Mouse (Mus musculus) MEL (cell line): ENCODE data around the gene Elovl3. TPM values are rescaled to one million over a fixed set of nuclear protein-coding genes. Genes with fewer than 3 reads are reported as not detected.

Experiments used
- DNase-seq: peaks from one replicate; pipeline ENCODE4 v3.0.0; 2011; ENCODE audit warnings: low read depth, low spot score
- H3K27ac ChIP-seq: 2 replicates; pipeline ENCODE4 v1.5.1; 2012; ENCODE audit warnings: low read depth, mild to moderate bottlenecking, control low read depth, low read length, moderate library complexity; ENCODE audit not compliant: control insufficient read depth
- H3K27me3 ChIP-seq, 2 experiments: fragments of 150-350 bp in 1 of 2; sonication (generic) in 1 of 2; 2 replicates each; pipeline ENCODE4 v1.6.1; 2012; ENCODE audit warnings: low read length in 2 of 2, mild to moderate bottlenecking in 2 of 2, improper control_type of control experiment in 1 of 2, moderate library complexity in 1 of 2; ENCODE audit not compliant: insufficient read depth in 2 of 2, control insufficient read depth in 1 of 2
- H3K36me3 ChIP-seq, 2 experiments: 2 replicates each; pipeline ENCODE4 v1.6.1; 2012 to 2014; ENCODE audit warnings: low read length in 2 of 2, improper control_type of control experiment in 1 of 2, inconsistent platforms in 1 of 2, mild to moderate bottlenecking in 1 of 2; ENCODE audit not compliant: insufficient read depth in 2 of 2, control insufficient read depth in 1 of 2
- H3K4me1 ChIP-seq, 2 experiments: fragments of 150-350 bp in 1 of 2; sonication (generic) in 1 of 2; 2 replicates each; pipeline ENCODE4 v1.6.1; 2012; ENCODE audit warnings: low read length in 2 of 2, improper control_type of control experiment in 1 of 2, mild to moderate bottlenecking in 1 of 2; ENCODE audit not compliant: insufficient read depth in 2 of 2, control insufficient read depth in 1 of 2
- H3K4me3 ChIP-seq, 2 experiments: fragments of 150-350 bp in 1 of 2; sonication (generic) in 1 of 2; 2 replicates each; pipeline ENCODE4 v1.5.1; 2012; ENCODE audit warnings: low read depth in 2 of 2, low read length in 2 of 2, mild to moderate bottlenecking in 2 of 2, moderate library complexity in 2 of 2, control low read depth in 1 of 2, improper control_type of control experiment in 1 of 2; ENCODE audit not compliant: control insufficient read depth in 1 of 2, insufficient read depth in 1 of 2
- H3K79me2 ChIP-seq: 2 replicates; pipeline ENCODE4 v1.6.1; 2012; ENCODE audit warnings: mild to moderate bottlenecking, low read length, moderate library complexity; ENCODE audit not compliant: control insufficient read depth, poor library complexity, insufficient read depth
- H3K9ac ChIP-seq: 2 replicates; pipeline ENCODE4 v1.6.1; 2012; ENCODE audit warnings: low read depth, mild to moderate bottlenecking, control low read depth, low read length, moderate library complexity; ENCODE audit not compliant: control insufficient read depth, poor library complexity, severe bottlenecking
- H3K9me3 ChIP-seq: fragments of 150-350 bp; sonication (generic); replicated peaks from 2 replicates; pipeline ENCODE4 v1.6.1; 2012; ENCODE audit warnings: mild to moderate bottlenecking, low read length, improper control_type of control experiment, moderate library complexity; ENCODE audit not compliant: insufficient read depth
- BHLHE40 ChIP-seq: IDR thresholded peaks from 2 replicates; pipeline ENCODE4 v1.6.1; 2012; ENCODE audit warnings: low read depth, mild to moderate bottlenecking, inconsistent platforms, low read length, improper control_type of control experiment, borderline replicate concordance
- CTCF ChIP-seq, 3 experiments: IDR thresholded peaks in 2 of 3; conservative IDR thresholded peaks in 1 of 3; 2 replicates each; pipeline ENCODE4 v1.5.1; 2011 to 2012; ENCODE audit warnings: low read length in 3 of 3, low read depth in 2 of 3, mild to moderate bottlenecking in 2 of 3, improper control_type of control experiment in 1 of 3, inconsistent platforms in 1 of 3, mixed read lengths in 1 of 3, moderate library complexity in 1 of 3; ENCODE audit not compliant: control insufficient read depth in 1 of 3, insufficient read depth in 1 of 3, poor library complexity in 1 of 3, severe bottlenecking in 1 of 3
- EP300 ChIP-seq, 2 experiments: IDR thresholded peaks; 2 replicates each; pipeline ENCODE4 v1.6.1; 2011; ENCODE audit warnings: improper control_type of control experiment in 2 of 2, low read length in 2 of 2, low read depth in 1 of 2, mild to moderate bottlenecking in 1 of 2
- GATA1 ChIP-seq: IDR thresholded peaks from 2 replicates; pipeline ENCODE4 v1.6.1; 2011; ENCODE audit warnings: low read depth, low read length, improper control_type of control experiment
- KAT2A ChIP-seq: conservative IDR thresholded peaks from 2 replicates; pipeline ENCODE4 v1.6.1; 2012; ENCODE audit warnings: low read depth, low read length, improper control_type of control experiment, inconsistent platforms
- MAFK ChIP-seq: IDR thresholded peaks from 2 replicates; pipeline ENCODE4 v1.6.1; 2011; ENCODE audit warnings: low read depth, mild to moderate bottlenecking, low read length, improper control_type of control experiment, borderline replicate concordance
- MXI1 ChIP-seq: IDR thresholded peaks from 2 replicates; pipeline ENCODE4 v1.6.1; 2011; ENCODE audit warnings: mild to moderate bottlenecking, low read depth, low read length, improper control_type of control experiment
- MYB ChIP-seq: IDR thresholded peaks from 2 replicates; pipeline ENCODE4 v1.6.1; 2011; ENCODE audit warnings: mild to moderate bottlenecking, low read depth, low read length, improper control_type of control experiment
- NELFE ChIP-seq: IDR thresholded peaks from 2 replicates; pipeline ENCODE4 v1.6.1; 2011; ENCODE audit warnings: low read depth, low read length, improper control_type of control experiment
- POLR2AphosphoS5 ChIP-seq: IDR thresholded peaks from 2 replicates; pipeline ENCODE4 v1.6.1; 2012; ENCODE audit warnings: low read depth, borderline replicate concordance, mild to moderate bottlenecking, inconsistent platforms, low read length, moderate library complexity, mixed read lengths
- RAD21 ChIP-seq: IDR thresholded peaks from 2 replicates; pipeline ENCODE4 v1.6.1; 2011; ENCODE audit warnings: mild to moderate bottlenecking, low read depth, low read length, improper control_type of control experiment
- RCOR1 ChIP-seq: IDR thresholded peaks from 2 replicates; pipeline ENCODE4 v1.6.1; 2012; ENCODE audit warnings: low read depth, mild to moderate bottlenecking, inconsistent platforms, low read length, improper control_type of control experiment
- SMC3 ChIP-seq: IDR thresholded peaks from 2 replicates; pipeline ENCODE4 v1.6.1; 2011; ENCODE audit warnings: low read depth, low read length, improper control_type of control experiment
- TCF12 ChIP-seq: IDR thresholded peaks from 2 replicates; pipeline ENCODE4 v1.6.1; 2014; ENCODE audit warnings: low read depth, mild to moderate bottlenecking, inconsistent platforms, low read length, improper control_type of control experiment, moderate library complexity
- ZKSCAN1 ChIP-seq: IDR thresholded peaks from 2 replicates; pipeline ENCODE4 v1.6.1; 2012; ENCODE audit warnings: low read depth, mild to moderate bottlenecking, inconsistent platforms, low read length, improper control_type of control experiment, moderate library complexity
- polyA plus RNA-seq, 2 experiments: library from polyadenylated mRNA; stranded (reverse) in 1 of 2; unstranded in 1 of 2; fragments of >175 nt in 1 of 2; fragments of >200 nt in 1 of 2; gene quantifications; 2 replicates each; pipeline versions ENCODE4 v1.2.1 to v1.2.4; 2012; ENCODE audit warnings: low replicate concordance in 2 of 2, low read depth in 1 of 2; ENCODE audit not compliant: insufficient read length in 2 of 2, insufficient read depth in 1 of 2, missing spikeins in 1 of 2
- total RNA-seq: library from RNA; depleted of rRNA; stranded (reverse); fragments of 300-350 nt; gene quantifications from 2 replicates; pipeline ENCODE4 v1.2.3, GENCODE M21; 2012; rRNA removed

The Elovl3 gene
- total and polyA plus RNA-seq, 3 experiments: 1.2 to 2.3 TPM; not detected in 1

DNA sequence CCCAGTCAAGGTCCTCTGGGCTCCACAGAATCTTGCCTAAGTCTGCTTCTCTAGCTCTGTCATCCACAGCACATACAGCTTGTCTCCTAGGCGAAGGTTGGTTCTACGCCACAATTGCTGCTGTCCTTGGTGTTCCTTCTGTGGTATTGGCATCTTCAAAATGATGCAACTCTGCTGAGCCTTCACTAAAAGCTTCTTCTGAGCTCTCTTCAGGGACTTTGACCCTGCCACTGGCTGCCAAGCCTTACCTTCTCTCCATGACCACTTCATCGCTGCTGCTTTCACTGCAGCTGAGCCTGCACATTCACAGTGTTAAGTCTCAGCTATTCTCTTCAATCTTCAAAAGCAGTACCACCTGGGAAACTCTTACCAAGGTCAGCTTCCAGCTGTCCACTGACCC, 50.5 kb downstream of the Elovl3 start:
- Histone ChIP-seq H3K9me3 (no peaks in the 10 kb centered on the region), H3K36me3 (peaks cover 2 to 18% of the 10 kb centered on the region in 2 experiments; a peak in 3 of 4 replicates), H3K4me3 (no peak overlapping the region), H3K27me3 (no peaks in the 10 kb centered on the region), H3K27ac (no peak overlapping the region), H3K4me1 (peaks cover 7 to 12% of the 10 kb centered on the region in 2 experiments), H3K9ac (no peak overlapping the region), H3K79me2 (peaks cover 2% of the 10 kb centered on the region; the same call in 1 of the 2 replicates)
- no peak for DNase-seq
- TF ChIP-seq RAD21 (no peak), POLR2AphosphoS5 (no peak), KAT2A (no peak), MXI1 (no peak), CTCF (IDR thresholded peaks at IDR 0.05 in 2 of 3, conservative IDR thresholded peaks at IDR 0.05 in 1 of 3; ENCODE audit: control insufficient read depth in 1 of 3, insufficient read depth in 1 of 3, low read depth in 2 of 3, low read length in 3 of 3, poor library complexity in 1 of 3, severe bottlenecking in 1 of 3) (no peak), MYB (no peak), RCOR1 (no peak), ZKSCAN1 (no peak), MAFK (no peak), GATA1 (no peak), SMC3 (no peak), BHLHE40 (no peak), NELFE (no peak), EP300 (IDR thresholded peaks at IDR 0.05; ENCODE audit: low read depth in 1 of 2, low read length in 2 of 2) (no peak), TCF12 (no peak)

Other genes with a start within 250 kb of the Elovl3 start
- 4.1 TPM in 2 replicates for gene Armh3, start 133.4 kb upstream of the Elovl3 start, total RNA-seq
- gene Armh3, start 133.4 kb upstream of the Elovl3 start, polyA plus RNA-seq: 10 to 100 TPM in 1 of 2 experiments, not detected in 1; 10.8 TPM
- 11.4 and 11.5 TPM in 2 replicates for gene Hps6, start 128.4 kb upstream of the Elovl3 start, total RNA-seq
- 10 to 100 TPM in 1 of 2 experiments, not detected in 1; 13.2 TPM for gene Hps6, start 128.4 kb upstream of the Elovl3 start, polyA plus RNA-seq
- 39.3 and 41.9 TPM in 2 replicates for gene Pprc1, start 87.0 kb upstream of the Elovl3 start, total RNA-seq
- 100 to 1,000 TPM in 1 of 2 experiments, 10 to 100 TPM in 1; 27.8 to 135 TPM for gene Pprc1, start 87.0 kb upstream of the Elovl3 start, polyA plus RNA-seq
- 299 and 357 TPM in 2 replicates for gene Ldb1, start 86.7 kb upstream of the Elovl3 start, total RNA-seq
- gene Ldb1, start 86.7 kb upstream of the Elovl3 start, polyA plus RNA-seq: 100 to 1,000 TPM; 632 to 842 TPM
- 276 and 294 TPM in 2 replicates for gene Nolc1, start 56.0 kb upstream of the Elovl3 start, total RNA-seq
- gene Nolc1, start 56.0 kb upstream of the Elovl3 start, polyA plus RNA-seq: 100 to 1,000 TPM; 213 to 753 TPM
- gene Pitx3, start 16.4 kb downstream of the Elovl3 start, total RNA-seq: 0.08 and 0.10 TPM in 2 replicates
- gene Pitx3, start 16.4 kb downstream of the Elovl3 start, polyA plus RNA-seq: under 1 TPM in 1 of 2 experiments, not detected in 1; 0.28 TPM
- gene Gbf1, start 20.6 kb downstream of the Elovl3 start, total RNA-seq: 20.1 and 23.7 TPM in 2 replicates
- gene Gbf1, start 20.6 kb downstream of the Elovl3 start, polyA plus RNA-seq: 100 to 1,000 TPM in 1 of 2 experiments, 10 to 100 TPM in 1; 54.1 to 400 TPM
- gene Nfkb2, start 172.4 kb downstream of the Elovl3 start, total RNA-seq: 25.3 and 27.2 TPM in 2 replicates
- gene Nfkb2, start 172.4 kb downstream of the Elovl3 start, polyA plus RNA-seq: 10 to 100 TPM in 1 of 2 experiments, not detected in 1; 43.0 TPM
- gene Psd, start 195.3 kb downstream of the Elovl3 start, total RNA-seq: 1.9 and 4.5 TPM in 2 replicates
- 10 to 100 TPM in 1 of 2 experiments, not detected in 1; 17.2 TPM for gene Psd, start 195.3 kb downstream of the Elovl3 start, polyA plus RNA-seq
- 12.1 and 12.7 TPM in 2 replicates for gene Fbxl15, start 196.3 kb downstream of the Elovl3 start, total RNA-seq
- gene Fbxl15, start 196.3 kb downstream of the Elovl3 start, polyA plus RNA-seq: 10 to 100 TPM in 1 of 2 experiments, not detected in 1; 13.2 TPM
- gene Cuedc2, start 206.8 kb downstream of the Elovl3 start, total RNA-seq: 270 and 302 TPM in 2 replicates
- gene Cuedc2, start 206.8 kb downstream of the Elovl3 start, polyA plus RNA-seq: 100 to 1,000 TPM; 251 to 297 TPM
- 4.7 and 5.5 TPM in 2 replicates for gene Mfsd13a, start 209.2 kb downstream of the Elovl3 start, total RNA-seq
- 10 to 100 TPM in 1 of 2 experiments, not detected in 1; 45.9 TPM for gene Mfsd13a, start 209.2 kb downstream of the Elovl3 start, polyA plus RNA-seq
- 0.50 and 0.78 TPM in 2 replicates for gene 2310034G01Rik, start 218.4 kb downstream of the Elovl3 start, total RNA-seq
- gene 2310034G01Rik, start 218.4 kb downstream of the Elovl3 start, polyA plus RNA-seq: under 1 TPM in 1 of 2 experiments, not detected in 1; 0.95 TPM